Mouse (Mus musculus) heart, adult 2 months (tissue): Measurements from ENCODE around the gene Gm45062.

Experiments used
- CTCF ChIP-seq: fragments of 200-600 bp; IDR thresholded peaks from 2 replicates; pipeline ENCODE4 v1.8.1; 2022; ENCODE audit warnings: antibody characterized with exemption, mild to moderate bottlenecking, moderate library complexity
- POLR2A ChIP-seq: fragments of 200-500 bp; IDR thresholded peaks from 2 replicates; pipeline ENCODE4 v1.6.1; 2011; ENCODE audit warnings: mild to moderate bottlenecking, low read depth, low read length, control low read depth; ENCODE audit not compliant: insufficient read depth

- TF ChIP-seq CTCF (no peak), POLR2A (no peak)
These were observed 105.5 kb downstream of the Gm45062 start for GRCm38 (mm10) chr6:8364757-8365150.
